Mouse (Mus musculus) heart, adult 2 months (tissue): ENCODE measurements around the gene Tmem123.

Experiments used
- CTCF ChIP-seq: fragments of 200-600 bp; IDR thresholded peaks from 2 replicates; pipeline ENCODE4 v1.8.1; 2022; ENCODE audit warnings: antibody characterized with exemption, mild to moderate bottlenecking, moderate library complexity
- EP300 ChIP-seq: fragments of 200-500 bp; IDR thresholded peaks from 2 replicates; pipeline ENCODE4 v1.6.1; 2011; ENCODE audit warnings: low read depth, low read length, control low read depth; ENCODE audit not compliant: insufficient read depth

- TF ChIP-seq CTCF = no peak
- no peak for TF ChIP-seq EP300
These were observed 72.5 kb downstream of the Tmem123 start for GRCm38 (mm10) chr9:7836331-7836730.
